Mouse (Mus musculus): ENCODE results near the gene Dock8.

The Dock8 gene

GRCm38 (mm10) chr19:25122417-25122816 is 123.1 kb downstream of the Dock8 start:
- in situ Hi-C loops (cut with MboI, MseI): loop anchor here in 1 of 2 experiments (10.0 kb wide), 1 partner anchor 662 kb away; no protein-coding TSS in a partner anchor

- in situ Hi-C loops (cut with MboI, MseI): loop anchor here in 1 of 2 experiments (10.0 kb wide), 1 partner anchor 662 kb away; no protein-coding TSS in a partner anchor
These were observed 123.7 kb downstream of the Dock8 start for GRCm38 (mm10) chr19:25123031-25123430.

- in situ Hi-C loops (cut with MboI, MseI): loop anchor here in 1 of 2 experiments (10.0 kb wide), 1 partner anchor 661 kb away; no protein-coding TSS in a partner anchor
These were observed 124.1 kb downstream of the Dock8 start for GRCm38 (mm10) chr19:25123461-25123860.

- in situ Hi-C loops (cut with MboI, MseI): loop anchor here in 1 of 2 experiments (5.0 kb wide), 1 partner anchor 200 kb away; no protein-coding TSS in a partner anchor
These were observed 133.0 kb downstream of the Dock8 start for GRCm38 (mm10) chr19:25132322-25132721.

GRCm38 (mm10) chr19:25133959-25134358 is 134.6 kb downstream of the Dock8 start:
- in situ Hi-C loops (cut with MboI, MseI): loop anchor here in 1 of 2 experiments (5.0 kb wide), 1 partner anchor 198 kb away; no protein-coding TSS in a partner anchor

GRCm38 (mm10) chr19:25136171-25136570 is 136.8 kb downstream of the Dock8 start:
- in situ Hi-C loops (cut with MboI, MseI): no loop called here

GRCm38 (mm10) chr19:25137907-25138820 is 138.8 kb downstream of the Dock8 start:
- in situ Hi-C loops (cut with MboI, MseI): no loop called here

GRCm38 (mm10) chr19:25144110-25145028 is 145.0 kb downstream of the Dock8 start:
- in situ Hi-C loops (cut with MboI, MseI): no loop called here

GRCm38 (mm10) chr19:25145116-25145515 is 145.8 kb downstream of the Dock8 start:
- in situ Hi-C loops (cut with MboI, MseI): no loop called here

- in situ Hi-C loops (cut with MboI, MseI): no loop called here
These were observed 146.8 kb downstream of the Dock8 start for GRCm38 (mm10) chr19:25146122-25146521.

- in situ Hi-C loops (cut with MboI, MseI): no loop called here
These were observed 150.5 kb downstream of the Dock8 start for GRCm38 (mm10) chr19:25149788-25150187.

GRCm38 (mm10) chr19:25154506-25155178 is 155.3 kb downstream of the Dock8 start:
- in situ Hi-C loops (cut with MboI, MseI): no loop called here

GRCm38 (mm10) chr19:25155250-25155649 is 155.9 kb downstream of the Dock8 start:
- in situ Hi-C loops (cut with MboI, MseI): no loop called here

GRCm38 (mm10) chr19:25155709-25156108 is 156.4 kb downstream of the Dock8 start:
- in situ Hi-C loops (cut with MboI, MseI): no loop called here

- in situ Hi-C loops (cut with MboI, MseI): no loop called here
These were observed 162.9 kb downstream of the Dock8 start for GRCm38 (mm10) chr19:25162270-25162669.

GRCm38 (mm10) chr19:25163426-25163825 is 164.1 kb downstream of the Dock8 start:
- in situ Hi-C loops (cut with MboI, MseI): no loop called here

GRCm38 (mm10) chr19:25166412-25166811 is 167.1 kb downstream of the Dock8 start:
- in situ Hi-C loops (cut with MboI, MseI): no loop called here

- in situ Hi-C loops (cut with MboI, MseI): no loop called here
These were observed 172.1 kb downstream of the Dock8 start for GRCm38 (mm10) chr19:25171395-25171794.

GRCm38 (mm10) chr19:25176746-25177145 is 177.4 kb downstream of the Dock8 start:
- in situ Hi-C loops (cut with MboI, MseI): no loop called here

- in situ Hi-C loops (cut with MboI, MseI): no loop called here
These were observed 180.7 kb downstream of the Dock8 start for GRCm38 (mm10) chr19:25180024-25180423.

- in situ Hi-C loops (cut with MboI, MseI): no loop called here
These were observed 181.2 kb downstream of the Dock8 start for GRCm38 (mm10) chr19:25180547-25180946.

All from T-helper 17 cell (primary cell).